Mouse (Mus musculus) stomach, embryonic 14.5 days (tissue): ENCODE data around the gene Spocd1. TPM values are rescaled to one million over a fixed set of nuclear protein-coding genes. Genes with fewer than 3 reads are reported as not detected.

ENCODE experiments used
- ATAC-seq: fragments of 200-750 bp; cut with Nextera tagmentation; 2 replicates; pipeline ENCODE4 v1.8.0; 2017; ENCODE audit warnings: low read depth, moderate TSS enrichment; ENCODE audit not compliant: insufficient number of reproducible peaks, insufficient read depth, low FRiP score
- H3K27ac ChIP-seq: fragments of 300-500 bp; sonication (generic); 2 replicates; pipeline ENCODE4 v1.5.1; 2014; ENCODE audit warnings: mild to moderate bottlenecking, low read length, moderate library complexity, mixed read lengths
- H3K27me3 ChIP-seq: fragments of 300-500 bp; sonication (generic); 2 replicates; pipeline ENCODE4 v1.6.1; 2014; ENCODE audit warnings: low read length, control low read depth, mixed read lengths; ENCODE audit not compliant: control insufficient read depth, insufficient read depth
- H3K36me3 ChIP-seq: fragments of 300-500 bp; sonication (generic); 2 replicates; pipeline ENCODE4 v1.6.1; 2014; ENCODE audit warnings: mild to moderate bottlenecking, control low read depth, low read length, moderate library complexity, mixed read lengths; ENCODE audit not compliant: control insufficient read depth, insufficient read depth
- H3K4me1 ChIP-seq: fragments of 300-500 bp; sonication (generic); 2 replicates; pipeline ENCODE4 v1.6.1; 2014; ENCODE audit warnings: low read length, control low read depth, mixed read lengths; ENCODE audit not compliant: control insufficient read depth, insufficient read depth
- H3K4me2 ChIP-seq: fragments of 300-500 bp; sonication (generic); replicated peaks from 2 replicates; pipeline ENCODE4 v1.6.1; 2014; ENCODE audit warnings: low read depth, low read length, control low read depth
- H3K4me3 ChIP-seq: fragments of 300-500 bp; sonication (generic); 2 replicates; pipeline ENCODE4 v1.5.1; 2014; ENCODE audit warnings: low read depth, low read length, control low read depth
- H3K9ac ChIP-seq: fragments of 300-500 bp; sonication (generic); replicated peaks from 2 replicates; pipeline ENCODE4 v1.6.1; 2014; ENCODE audit warnings: low read depth, mild to moderate bottlenecking, control low read depth, low read length, moderate library complexity, mixed read lengths
- H3K9me3 ChIP-seq: fragments of 300-500 bp; sonication (generic); 2 replicates; pipeline ENCODE4 v1.6.1; 2016; ENCODE audit warnings: low read depth, low read length, control low read depth; ENCODE audit not compliant: control insufficient read depth
- WGBS: fragments of 180-500 bp; shearing (Covaris S2); extraction: QIAGEN DNeasy Blood & Tissue Kit; methylation state at CpG from one replicate; pipeline ENCODE4 v1.1.7; 2014; 5-methylcytosine and 5-hydroxymethylcytosine counted together
- polyA plus RNA-seq: library from polyadenylated mRNA; unstranded; fragments of >200 nt; fragmentation: Nextera tagmentation; extraction: Ambion mirVana; gene quantifications from 2 replicates; pipeline ENCODE4 v1.2.1, GENCODE M21; 2014

The Spocd1 gene
- polyA plus RNA-seq, 1 experiment from 2014 or later = not detected

DNA sequence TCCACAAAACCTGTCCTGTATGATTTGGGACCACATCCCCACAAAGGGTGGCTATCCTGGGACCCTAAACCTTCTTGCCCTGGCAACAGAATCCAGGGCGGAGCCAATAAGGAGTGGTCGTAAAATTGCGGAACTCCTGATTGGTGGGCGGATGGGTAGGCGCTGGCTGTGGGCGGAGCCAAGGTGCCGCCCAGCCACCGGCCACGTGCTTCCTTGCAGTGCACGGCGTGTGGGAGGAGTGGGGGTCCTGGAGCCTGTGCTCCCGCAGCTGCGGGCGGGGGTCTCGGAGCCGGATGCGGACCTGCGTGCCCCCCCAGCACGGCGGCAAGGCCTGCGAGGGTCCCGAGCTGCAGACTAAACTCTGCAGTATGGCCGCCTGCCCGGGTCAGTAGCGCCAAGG is 77.5 kb downstream of the Spocd1 start:
- Histone ChIP-seq H3K9ac (no peak overlapping the region), H3K4me2 (peak overlapping the region; percentile 49), H3K4me3 (0 out of 2 replicates have a peak overlapping the region, but pooled peaks have one; percentile 2), H3K36me3 (no peaks in the 10 kb centered on the region), H3K4me1 (peaks cover 6% of the 10 kb centered on the region; the same call in 1 of the 2 replicates), H3K27ac (no peak overlapping the region), H3K27me3 (no peaks in the 10 kb centered on the region), H3K9me3 (no peaks in the 10 kb centered on the region)
- WGBS = 13% methylated on average over 25 of the region's 25 CpGs
- no peak for ATAC-seq

Other genes starting within 250 kb of the Spocd1 start
- 27.6 and 27.7 TPM in 2 replicates for gene Tmem39b, start 232.4 kb upstream of the Spocd1 start, polyA plus RNA-seq
- gene Khdrbs1, start 186.9 kb upstream of the Spocd1 start, polyA plus RNA-seq = 95.5 and 103 TPM in 2 replicates
- gene Ptp4a2, start 118.0 kb upstream of the Spocd1 start, polyA plus RNA-seq = 252 and 294 TPM in 2 replicates
- 2.6 and 4.0 TPM in 2 replicates for gene Adgrb2, start 55.6 kb downstream of the Spocd1 start, polyA plus RNA-seq
- 80.0 and 95.1 TPM in 2 replicates for gene Col16a1, start 118.6 kb downstream of the Spocd1 start, polyA plus RNA-seq
- 66.9 and 74.3 TPM in 2 replicates for gene Pef1, start 173.3 kb downstream of the Spocd1 start, polyA plus RNA-seq
- gene Hcrtr1, start 210.1 kb downstream of the Spocd1 start, polyA plus RNA-seq = 0.26 and 0.41 TPM in 2 replicates
- 22.1 and 29.2 TPM in 2 replicates for gene Tinagl1, start 245.9 kb downstream of the Spocd1 start, polyA plus RNA-seq